Mouse (Mus musculus): ENCODE measurements around the gene Slc25a10.
A peak's percentile ranks its signal among the peaks of the same experiment; 100 is the strongest.
"Not testable (repeated sequence)": the region's sequence is repeated elsewhere in the genome, so short reads cannot be mapped to it uniquely, and the experiment has no call there.

The Slc25a10 gene

DNA sequence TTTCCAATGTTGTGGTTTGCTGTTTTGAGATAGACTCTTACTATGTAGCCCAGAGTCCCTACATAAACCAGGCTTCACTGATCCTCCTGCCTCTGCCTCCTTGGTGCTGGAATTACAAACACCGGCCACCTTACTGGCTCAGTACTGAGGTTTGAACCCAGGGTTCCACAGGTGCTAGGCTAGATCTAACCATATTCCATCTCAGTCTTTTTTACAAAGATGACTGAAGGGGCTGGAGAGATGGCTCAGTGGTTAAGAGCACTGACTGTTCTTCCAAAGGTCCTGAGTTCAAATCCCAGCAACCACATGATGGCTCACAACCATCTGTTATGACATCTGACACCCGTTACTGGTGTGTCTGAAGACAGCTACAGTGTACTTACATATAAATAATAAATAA lies 22.6 kb downstream of the Slc25a10 start:
- not testable (repeated sequence) for DNase-seq

DNA sequence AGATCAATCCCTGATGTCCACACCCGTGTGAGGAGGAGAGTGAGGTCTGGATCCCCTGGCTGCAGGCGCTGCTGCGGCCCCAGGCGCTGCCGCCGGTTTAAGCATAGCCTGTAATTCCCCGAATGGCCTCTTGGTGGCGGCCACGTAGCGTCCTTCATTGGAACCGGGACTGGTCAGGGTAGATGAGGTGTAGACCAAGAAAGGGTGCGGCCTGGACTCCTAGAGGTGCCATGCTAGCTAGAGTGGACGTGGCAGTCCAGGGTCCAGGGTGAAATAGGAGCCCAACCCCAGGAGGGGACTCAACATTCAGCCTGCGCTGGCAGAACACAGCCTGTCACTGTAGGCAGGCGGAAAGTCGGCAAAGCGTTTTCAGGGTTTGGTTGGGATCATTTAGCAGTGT lies 24.0 kb downstream of the Slc25a10 start:
- peak; percentile 90 to 95 for DNase-seq

DNA sequence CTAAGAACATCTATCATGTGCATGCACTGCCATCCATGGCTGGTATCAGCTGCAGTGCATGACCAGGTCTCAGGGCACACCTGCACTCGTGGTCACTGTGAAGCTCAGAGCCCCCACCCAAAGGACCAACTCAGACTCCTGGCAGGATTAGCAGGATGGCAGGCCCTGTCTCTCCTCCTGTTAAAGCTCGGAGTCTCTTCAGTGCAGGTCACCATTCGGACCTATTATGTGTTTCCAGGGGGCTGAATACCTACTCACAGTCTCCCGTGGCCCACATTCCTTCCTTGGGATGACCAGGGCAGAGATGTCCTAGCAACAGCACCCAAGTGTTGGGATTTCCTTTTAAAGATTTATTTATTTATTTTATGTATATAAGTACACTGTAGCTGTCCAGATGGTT lies 25.5 kb downstream of the Slc25a10 start:
- no peak for DNase-seq

DNA sequence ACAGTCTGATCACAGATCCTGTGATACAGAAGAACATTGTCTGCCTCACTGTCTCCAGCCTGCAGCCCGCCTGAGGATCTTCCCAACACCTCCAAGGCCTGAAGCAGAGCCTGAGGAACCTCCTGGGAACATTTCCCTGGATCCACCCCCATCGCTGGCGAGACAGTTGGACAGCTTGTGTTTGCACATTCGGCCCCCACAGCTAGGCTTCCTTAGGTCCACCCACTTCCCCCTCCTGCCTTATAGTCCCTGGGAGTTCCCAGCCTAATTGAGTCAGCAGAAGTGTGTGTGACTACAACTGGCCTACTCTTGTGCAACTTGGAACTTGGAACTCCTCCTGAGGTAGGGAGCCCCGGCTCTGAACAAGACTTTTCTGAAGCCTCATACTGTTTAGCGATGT lies 26.4 kb downstream of the Slc25a10 start:
- DNase-seq, result no peak

DNA sequence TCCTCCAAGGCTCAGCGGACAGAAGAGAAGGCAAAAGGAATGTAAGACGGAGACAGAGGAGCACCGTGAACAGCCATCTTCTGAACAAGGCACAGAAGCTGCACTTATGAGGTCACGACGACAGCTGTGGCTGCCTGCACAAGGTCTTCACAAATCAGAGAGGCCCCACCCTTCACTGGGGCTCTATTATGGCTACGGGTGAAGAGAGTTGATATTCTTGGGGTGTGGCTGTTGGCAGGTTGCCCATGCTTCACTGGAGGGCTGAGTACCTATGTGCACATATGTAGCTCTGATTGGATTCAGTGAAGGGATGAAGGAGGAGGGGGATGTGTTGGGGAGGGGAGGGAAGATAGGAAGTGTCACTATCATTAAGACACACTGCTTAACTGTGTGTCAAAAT lies 26.9 kb downstream of the Slc25a10 start:
- no peak for DNase-seq

DNA sequence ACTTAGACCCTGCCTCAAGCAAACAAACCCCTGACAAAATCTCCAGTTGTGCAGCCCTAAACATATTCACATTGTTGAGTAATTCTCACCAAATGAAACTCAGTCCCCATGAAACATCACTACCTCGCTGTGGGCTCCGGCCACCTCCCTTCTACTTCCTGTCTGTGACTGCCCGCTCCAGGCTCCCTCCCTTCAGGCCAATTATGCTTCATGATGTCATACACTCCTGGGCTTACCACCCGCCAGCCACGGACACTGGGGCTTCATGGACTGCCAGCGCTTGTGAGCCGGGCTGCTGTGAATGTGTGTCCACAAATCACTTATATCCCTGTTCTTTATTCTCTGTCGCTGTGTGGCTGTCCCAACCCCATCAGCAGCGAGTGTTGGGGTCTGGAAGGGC lies 28.1 kb downstream of the Slc25a10 start:
- DNase-seq, result peak in 1 of 2 experiments; percentile 33

DNA sequence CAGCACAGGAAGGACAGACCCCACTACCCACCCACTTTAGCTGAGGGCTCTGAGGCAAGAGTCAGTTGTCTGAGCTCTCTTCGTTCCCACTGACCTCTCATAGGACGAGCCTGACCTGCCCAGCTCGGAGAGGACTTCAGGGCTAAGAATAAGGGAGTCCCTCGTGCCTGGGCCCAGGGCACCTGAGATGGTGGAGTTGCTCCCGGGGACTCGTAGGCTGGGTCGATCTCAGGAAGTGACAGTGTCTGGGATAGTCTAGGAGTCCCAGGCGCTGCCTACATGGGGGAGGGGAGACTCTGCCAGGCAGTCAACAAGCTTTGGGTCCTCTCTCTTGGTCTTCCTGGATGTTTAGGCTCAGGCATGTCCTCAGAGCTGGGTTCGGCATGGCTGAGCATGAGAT lies 28.9 kb downstream of the Slc25a10 start:
- DNase-seq, result peak in 1 of 2 experiments; percentile 25

DNA sequence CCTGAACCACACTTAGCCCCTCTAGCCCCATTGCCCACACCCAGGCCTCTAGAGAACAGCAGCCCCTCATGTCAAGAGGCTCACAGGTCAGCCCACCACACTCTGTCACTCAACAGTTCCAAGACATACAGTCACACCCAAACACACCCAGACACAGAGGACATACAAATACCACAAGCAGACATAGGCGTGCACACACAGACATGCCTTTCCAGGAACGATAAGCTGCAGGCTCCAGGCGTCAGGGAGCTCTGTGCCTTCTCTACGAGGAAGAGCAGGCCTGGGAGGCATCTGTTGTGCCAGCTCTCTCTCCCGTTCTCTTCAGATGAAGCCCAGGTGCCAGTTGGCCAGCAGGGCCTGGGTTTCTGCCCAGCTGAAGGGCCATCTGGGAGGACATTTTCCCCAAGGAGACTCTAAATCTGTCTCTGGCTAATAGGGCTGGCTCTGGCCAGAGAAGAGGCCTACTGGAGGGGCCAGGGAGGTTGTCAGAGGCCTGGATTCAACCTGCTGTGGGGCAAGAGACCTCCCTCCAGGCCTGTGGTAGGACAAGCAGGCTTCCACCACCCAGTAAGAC lies 29.4 kb downstream of the Slc25a10 start:
- DNase-seq, result peak; percentile 86 to 90

DNA sequence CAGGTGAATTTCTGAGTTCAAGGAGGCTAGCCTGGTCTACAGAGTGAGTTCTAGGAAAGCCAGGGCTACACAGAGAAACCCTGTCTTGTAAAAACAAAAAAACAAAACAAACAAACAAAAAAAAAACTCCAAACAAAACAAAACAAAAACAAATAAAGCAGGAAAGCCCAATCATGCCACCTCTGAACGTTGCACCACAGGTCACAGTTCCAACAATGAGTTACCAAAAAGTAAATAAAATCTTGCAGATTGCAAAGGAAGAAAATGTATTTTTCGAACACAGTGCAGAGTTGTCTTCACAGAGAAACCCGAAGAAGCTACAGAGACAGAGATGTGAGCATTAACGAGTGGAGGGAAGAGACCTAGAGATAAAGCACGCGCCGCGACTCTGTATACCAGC lies 30.9 kb downstream of the Slc25a10 start:
- no peak for DNase-seq

DNA sequence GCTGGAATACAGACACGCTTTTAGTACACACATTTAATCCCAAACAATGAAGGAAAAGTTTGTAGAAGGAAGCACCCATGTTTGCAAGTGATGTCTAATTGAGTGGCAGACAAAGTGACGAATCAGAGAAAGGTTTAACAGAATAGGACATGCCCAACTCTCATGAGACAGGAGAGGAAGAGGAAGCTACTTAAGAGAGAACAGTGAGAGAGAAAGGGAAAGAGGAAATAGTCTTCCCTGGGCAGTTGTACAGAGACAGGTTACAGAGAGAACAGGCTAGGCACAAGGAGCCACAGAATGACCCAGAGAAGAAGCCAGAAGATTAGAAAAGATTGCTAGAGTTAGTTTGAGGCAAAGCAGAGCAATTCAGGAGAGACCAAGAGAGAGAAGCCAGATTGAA lies 34.3 kb downstream of the Slc25a10 start:
- DNase-seq, result no peak

DNA sequence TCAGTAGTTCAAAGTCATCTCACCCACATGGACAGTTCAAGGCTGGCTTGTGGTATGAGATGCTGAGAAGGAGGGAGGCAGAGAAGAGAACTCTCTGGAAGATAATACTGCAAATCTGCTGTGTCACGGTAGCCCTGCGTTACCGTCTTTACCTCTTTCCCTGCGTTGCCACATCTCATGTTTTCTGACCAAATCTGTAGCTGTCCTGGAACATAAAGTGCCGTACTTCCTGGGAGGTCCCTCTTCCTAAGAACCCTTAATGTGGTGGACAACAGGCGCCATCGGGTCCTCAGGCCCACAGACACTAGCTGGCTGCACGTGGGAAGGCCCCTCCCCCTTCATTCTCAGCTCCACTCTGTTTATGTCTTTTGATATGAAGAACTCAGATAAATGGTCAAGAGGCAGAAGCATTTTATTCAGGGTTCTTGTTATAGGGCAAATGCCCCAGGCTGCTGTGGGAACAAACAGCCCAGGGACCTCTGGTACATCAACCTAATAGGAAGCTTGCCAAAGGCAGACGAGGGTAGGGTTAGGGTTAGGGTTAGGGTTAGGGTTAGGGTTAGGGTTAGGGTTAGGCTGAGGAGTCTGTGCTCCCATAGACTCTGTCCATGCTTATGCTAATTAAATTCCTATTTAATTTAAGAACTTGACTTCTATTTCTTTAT lies 36.2 kb downstream of the Slc25a10 start:
- no peak for DNase-seq

DNA sequence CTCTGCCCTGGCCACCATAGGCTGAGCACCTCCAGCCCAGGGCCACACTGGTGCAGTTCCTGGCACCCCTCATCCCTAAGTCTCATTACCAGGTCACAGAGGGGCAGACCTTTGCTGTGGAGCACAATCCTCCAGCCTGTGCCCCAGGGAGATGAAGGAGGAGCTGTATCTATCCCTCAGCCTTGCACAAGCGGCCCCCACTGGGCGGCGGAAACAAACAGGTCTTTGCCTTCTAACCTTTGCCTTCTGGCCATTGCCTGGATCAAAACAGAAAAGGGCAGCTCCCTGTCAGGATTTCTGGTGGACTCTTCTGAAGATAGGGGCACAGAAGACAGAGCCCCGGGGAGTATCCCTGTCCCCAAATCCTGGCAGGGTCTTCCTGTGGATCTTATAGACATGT lies 37.3 kb downstream of the Slc25a10 start:
- DNase-seq, result no peak

DNA sequence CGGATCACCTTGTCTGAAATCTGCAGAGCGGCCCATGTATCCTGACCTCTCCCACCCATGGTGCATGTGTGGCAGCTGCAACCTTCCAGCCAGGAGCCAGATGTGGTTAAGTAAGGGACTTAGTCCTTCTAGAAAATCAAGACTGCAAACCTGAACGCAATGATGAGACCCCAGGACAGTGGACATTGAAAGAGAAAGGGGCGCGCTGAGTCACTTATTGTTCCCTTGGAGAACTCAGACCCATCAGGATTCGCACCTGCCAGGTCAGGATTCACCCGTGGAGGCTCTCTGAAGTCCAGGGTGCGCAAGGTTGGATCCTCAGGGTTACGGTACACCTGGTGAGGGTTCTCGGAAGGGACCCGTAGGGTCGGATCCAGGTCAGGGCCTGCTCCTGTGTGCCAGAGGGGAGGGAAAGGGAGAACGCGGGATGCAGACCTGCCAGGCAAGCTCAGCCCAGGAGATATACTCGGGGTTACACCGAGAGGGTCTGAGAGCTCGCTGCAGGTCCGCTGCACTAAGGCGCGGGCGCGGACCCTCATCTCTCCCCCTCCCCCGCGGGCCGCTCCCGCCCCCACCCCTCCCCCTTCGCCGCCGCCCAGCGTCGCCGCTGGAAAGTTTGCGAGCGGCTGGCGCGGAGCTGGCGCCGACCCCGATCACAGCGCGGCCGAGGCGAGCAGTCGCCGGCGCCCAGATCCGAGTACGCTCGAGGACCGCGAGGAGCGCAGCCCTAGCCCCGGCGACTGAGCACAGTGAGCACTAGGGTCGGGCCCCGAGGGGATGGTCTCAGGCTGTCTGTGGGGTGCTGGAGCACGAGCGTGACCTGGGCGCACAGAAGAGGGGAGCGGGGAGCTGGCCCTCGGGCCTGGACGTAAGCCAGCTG lies 38.7 kb downstream of the Slc25a10 start, which contains the start of gene Gcgr:
Gcgr (plus strand) TSS at position 615 of the 880 bp plus-strand sequence.
- no peak for DNase-seq

DNA sequence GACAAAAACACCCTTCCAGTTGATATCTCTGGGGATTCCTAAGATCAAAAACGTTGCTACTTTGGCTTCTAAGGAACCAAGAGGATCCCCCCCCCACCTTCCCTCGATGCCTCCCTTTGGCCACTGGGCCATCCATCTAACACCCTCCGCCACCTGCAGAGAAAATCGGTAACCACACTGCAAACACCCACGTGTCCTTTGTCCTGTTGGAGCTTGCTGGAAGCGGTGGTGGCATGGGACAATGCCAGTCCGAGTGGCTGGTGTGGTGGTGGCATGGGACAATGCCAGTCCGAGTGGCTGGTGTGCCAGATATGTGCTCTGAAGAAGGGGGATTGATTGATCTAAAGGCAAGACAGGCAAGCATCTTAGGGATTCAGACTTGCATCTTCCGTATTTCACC lies 40.0 kb downstream of the Slc25a10 start:
- no peak for DNase-seq

DNA sequence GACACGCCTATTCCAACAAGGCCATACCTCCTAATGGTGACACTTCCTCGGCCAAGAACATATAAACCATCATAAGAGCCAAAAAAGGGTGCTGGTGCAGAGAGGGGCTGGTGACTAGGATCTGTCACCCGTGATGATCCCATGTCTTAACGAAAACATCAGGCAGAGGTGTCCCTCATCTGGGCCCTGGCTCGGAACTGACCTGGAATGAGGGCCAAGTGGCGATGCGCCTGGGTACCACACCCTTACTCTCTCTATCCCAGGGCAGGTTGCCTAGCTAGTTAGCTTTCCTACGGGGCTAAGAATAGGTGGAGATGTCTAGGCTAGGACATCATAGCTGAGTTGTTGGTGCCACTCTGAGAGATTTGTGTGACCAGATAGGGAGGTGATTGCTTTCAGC lies 42.5 kb downstream of the Slc25a10 start:
- DNase-seq, result no peak

DNA sequence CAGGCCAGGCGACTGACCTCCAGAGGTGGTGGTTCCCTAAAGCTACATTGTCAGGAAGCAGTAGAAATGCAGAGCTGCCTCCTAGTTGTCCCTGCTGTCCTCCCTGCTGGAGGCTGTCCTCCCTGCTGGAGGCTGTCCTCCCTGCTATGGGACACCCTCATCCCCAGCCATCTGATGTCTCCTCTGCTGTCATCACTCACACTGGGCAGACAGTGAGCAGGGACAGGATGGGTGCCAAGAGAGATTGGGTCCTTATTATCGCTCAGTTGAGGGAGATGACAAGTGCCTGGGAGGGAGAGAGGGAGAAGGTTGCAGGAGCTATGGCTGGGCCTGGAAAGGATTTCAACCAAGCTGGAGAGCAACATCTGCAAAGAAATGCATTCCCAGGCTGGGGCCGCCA lies 43.5 kb downstream of the Slc25a10 start:
- DNase-seq, result no peak

DNA sequence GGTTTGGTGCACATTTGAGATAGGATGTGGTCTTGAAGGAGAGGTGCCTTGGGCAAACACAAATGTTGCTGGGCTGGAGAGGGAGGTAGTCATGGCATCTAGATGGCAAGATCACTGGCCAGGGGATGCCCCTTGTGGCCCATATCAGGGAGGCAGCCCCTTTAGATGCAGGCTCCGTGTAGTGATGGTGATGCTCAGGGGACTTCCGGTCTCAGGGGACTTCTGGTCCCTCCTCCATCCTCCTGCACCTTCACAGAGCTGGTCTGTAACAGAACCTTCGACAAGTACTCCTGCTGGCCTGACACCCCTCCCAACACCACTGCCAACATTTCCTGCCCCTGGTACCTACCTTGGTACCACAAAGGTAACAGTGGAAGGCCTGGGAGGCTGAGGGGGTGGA lies 44.2 kb downstream of the Slc25a10 start:
- DNase-seq, result no peak

DNA sequence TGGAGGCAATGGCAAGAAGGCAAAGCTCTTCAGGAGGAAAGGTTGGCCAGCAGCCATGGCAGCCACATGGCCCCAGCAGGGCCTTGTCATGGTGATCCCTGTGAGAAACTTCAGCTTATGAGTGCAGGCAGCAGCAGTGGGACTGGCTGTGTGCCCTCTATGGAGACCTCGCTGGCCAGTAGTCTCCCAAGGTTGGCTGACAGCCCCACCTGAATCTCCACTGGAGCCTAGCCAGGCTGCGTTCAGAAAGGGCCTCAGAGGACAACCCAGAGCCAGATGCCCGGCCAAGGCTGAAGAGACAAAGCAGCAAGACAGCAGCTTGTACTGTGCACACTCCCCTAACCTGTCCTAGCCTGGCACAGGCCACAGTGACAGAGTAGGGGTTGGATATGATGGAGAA lies 46.8 kb downstream of the Slc25a10 start:
- DNase-seq, result peak; percentile 86 to 87

DNA sequence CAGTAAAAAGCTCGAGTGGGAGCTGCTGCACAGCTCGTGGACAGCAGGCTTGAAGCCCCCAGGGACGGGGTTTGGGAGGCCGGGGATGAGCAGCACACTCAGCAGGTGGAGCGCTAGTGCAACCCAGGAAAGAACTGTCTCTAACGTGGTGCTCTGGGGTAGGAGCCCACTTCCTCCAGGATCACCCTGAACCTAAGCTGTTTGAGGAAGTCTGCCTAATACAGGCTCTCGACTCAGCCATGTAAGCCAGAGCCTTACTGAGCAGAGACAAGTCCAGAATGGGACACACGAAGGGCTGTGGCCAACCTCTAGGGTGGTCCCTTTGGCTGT lies 47.3 kb downstream of the Slc25a10 start:
- DNase-seq, result no peak

DNA sequence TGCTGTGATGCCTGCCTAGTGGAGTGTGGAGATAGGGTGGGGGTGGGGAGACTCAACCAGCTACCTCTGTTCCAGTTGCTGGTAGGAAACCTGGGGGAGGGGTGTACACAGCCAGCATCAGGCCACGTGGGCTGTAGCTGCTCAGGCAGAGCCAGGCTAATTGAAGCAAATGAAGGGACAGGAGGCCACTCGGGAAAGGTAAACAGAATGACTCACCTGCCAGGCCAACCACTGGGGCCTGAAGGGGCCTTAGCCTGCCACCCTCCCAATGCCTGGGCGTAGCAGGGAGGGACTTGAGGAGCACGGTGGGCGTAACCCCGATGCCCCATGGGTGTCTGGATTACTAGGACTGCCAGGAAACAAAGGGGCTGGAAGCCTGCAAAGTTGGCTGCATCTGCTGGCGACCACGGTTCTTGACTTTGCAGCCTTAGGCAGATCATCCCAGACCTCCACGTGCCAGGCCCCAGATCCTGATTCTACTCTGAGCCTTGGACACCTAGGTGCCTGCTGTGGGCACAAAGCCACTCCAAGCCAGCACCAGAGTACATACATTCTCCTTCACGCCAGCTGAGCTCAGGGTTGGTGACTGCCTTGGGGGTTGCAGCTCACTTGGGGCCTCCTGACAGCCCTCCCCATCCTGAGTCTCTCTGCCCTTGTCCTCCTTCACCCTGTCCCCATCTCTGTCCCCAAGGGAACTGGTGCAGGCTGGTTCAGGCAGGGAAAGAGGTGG lies 47.8 kb downstream of the Slc25a10 start:
- no peak for DNase-seq

DNA sequence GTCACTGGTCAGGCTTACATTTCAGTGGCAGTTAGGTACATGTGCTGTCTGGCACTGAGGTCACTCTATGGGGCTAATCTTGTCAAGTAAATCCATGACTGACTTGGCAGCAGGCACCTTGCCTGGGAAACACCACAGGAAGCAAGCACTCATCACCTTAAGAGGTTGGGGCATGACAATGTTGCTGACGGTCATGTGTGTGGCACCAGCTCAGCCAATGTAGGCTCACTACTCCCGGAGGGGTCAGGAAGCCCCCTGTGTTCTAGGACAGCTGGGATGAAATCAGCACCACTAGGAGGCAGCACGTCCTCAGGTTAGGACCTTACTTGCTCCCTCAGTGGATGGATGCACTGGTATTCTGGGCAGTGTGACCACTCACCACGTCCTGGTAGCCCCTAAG lies 50.3 kb downstream of the Slc25a10 start:
- no peak for DNase-seq

DNA sequence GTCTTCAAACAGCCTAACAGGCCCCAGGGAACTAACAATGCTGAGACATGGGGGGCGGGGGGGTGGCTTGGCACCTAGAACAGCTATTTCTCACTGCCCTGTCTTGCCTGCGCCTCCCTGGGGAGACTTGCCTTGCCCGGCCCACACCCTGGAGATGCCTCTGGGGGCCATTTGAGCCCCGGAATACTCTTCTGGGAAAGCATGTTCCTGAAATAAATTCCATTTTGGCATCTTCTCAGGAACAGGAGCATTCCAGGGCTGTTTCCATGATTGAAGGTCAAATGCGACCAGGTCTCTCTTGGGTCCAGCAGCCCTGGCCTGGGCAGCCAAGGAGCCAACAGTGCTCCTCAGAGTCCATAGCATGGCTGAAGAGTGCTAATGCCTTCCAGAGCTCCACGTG lies 50.7 kb downstream of the Slc25a10 start:
- DNase-seq, result no peak

DNA sequence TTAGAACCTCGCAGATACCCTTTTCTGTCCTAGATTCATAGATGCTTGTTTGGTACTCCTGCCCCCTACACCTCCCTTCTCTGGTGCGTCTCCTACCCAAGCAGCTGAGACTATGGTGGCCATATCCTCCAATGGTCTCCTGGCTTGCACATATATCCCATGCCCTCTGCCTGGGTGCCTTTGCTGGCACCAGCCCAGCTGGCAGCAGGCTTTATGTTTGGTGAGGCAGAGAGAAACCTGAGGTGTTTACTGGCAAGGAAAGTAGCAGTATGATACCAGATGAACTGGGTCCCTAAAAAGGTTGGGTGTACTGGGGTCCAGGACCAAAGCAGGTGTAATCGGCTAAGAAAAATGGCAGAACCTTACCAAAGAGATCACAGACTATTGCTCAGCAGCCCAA lies 54.3 kb downstream of the Slc25a10 start:
- DNase-seq, result no peak

DNA sequence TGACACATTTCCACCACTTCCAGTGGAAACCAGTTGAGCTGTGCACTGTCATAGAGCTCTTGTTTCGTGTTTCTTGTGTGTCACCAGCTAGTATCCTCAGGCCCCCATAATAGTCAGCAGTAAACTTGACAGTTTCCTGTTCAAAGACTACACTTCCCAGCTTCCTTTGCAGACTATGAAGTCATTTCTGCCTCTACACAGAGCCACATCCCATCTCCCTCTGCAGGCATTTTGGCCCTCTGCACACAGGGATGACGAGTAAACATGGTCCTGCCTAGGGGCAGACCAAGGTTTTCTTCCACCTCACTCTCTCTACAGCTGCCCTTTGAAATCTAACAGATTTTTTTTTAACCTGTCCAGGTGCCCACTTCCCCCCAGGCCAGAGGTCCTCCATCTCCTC lies 55.8 kb downstream of the Slc25a10 start:
- no peak for DNase-seq
